Mouse (Mus musculus): Measurements from ENCODE around the gene Cep97.
A peak's percentile ranks its signal among the peaks of the same experiment; 100 is the strongest.
"Not testable (repeated sequence)": the region's sequence is repeated elsewhere in the genome, so short reads cannot be mapped to it uniquely, and the experiment has no call there.

Gene Cep97

GRCm38 (mm10) chr16:55888584-55888960 is 46.1 kb downstream of the Cep97 start:
- DNase-seq = no peak

DNA sequence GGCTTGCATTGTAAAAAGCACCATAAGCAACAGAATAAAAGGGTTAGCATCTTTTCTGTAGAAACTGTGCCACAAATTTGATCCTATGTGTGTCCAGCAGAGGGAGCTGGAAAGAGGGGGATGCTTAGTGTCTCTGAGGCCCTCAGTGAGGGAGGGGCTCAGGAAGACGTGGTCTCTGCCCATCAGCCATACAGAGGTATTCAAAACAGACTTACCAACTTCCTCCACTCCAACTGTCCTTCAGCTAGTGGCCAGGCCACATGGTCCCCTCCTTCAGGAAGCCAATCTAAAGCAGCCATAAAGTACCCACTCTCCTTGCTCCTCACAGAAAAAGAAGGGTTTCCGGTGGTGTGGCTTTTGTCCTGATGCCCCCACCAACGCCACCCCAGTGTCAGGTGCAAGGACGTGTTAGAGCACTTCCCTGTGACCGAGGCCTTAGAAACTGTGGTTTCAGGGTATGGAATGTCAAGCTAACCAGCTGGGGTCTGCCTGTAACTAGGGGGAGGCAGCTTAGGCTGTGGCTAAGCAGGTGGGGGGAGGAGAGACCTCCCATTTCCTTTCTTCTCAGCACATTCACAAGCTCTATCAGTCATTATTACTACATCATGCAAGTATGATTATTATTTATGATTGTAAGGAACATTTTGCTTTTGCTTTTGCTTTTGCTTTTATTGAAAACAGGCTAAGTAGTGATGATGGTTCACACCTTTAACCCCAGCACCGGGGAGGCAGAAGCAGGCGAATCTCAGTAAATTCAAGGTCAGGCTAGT is 46.7 kb downstream of the Cep97 start:
- no peak for DNase-seq

GRCm38 (mm10) chr16:55884246-55884645 is 50.4 kb downstream of the Cep97 start:
- no peak for DNase-seq

DNA sequence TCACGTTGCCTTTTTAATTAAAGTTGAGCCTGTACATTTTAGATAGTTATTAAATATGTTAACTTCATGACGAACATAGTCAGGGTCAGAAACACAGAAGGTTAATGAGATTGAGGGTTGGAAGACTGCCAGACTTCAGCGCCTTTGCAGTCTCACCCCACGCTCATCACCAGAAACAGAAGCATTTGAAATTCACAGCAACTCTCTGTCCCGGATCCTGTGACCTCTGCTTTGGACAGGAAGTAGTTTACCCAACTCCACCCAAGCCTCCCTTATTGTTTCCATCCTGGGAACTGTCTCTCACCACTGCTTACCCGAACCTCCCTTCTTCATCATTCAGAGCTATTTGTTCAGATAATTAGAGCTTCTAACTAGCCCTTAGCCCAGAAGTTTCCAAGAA is 58.6 kb downstream of the Cep97 start:
- no peak for DNase-seq

DNA sequence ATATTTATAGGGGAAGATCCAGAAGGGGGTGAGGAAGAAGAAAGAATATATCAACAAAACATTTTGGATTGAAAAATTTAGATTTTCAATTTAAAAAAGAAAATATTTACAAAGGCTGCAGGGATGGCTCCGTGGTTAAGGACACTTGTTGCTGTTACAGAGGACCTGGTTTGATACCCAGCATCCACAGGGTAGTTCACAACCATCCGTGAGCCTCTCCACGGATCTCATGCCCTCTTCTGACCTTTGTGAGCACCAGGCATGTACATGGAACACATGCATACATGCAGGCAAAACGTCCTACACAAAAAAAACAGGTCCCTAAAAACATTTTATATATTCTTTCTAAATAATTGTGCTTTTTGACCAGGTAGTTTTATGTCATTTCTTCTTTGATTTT is 70.8 kb downstream of the Cep97 start:
- no peak for DNase-seq

GRCm38 (mm10) chr16:55863149-55863815 is 71.4 kb downstream of the Cep97 start:
- peak; percentile 74 for DNase-seq

GRCm38 (mm10) chr16:55861104-55861503 is 73.6 kb downstream of the Cep97 start:
- no peak for DNase-seq

GRCm38 (mm10) chr16:55859421-55859820 is 75.2 kb downstream of the Cep97 start:
- DNase-seq = not testable (repeated sequence)

DNA sequence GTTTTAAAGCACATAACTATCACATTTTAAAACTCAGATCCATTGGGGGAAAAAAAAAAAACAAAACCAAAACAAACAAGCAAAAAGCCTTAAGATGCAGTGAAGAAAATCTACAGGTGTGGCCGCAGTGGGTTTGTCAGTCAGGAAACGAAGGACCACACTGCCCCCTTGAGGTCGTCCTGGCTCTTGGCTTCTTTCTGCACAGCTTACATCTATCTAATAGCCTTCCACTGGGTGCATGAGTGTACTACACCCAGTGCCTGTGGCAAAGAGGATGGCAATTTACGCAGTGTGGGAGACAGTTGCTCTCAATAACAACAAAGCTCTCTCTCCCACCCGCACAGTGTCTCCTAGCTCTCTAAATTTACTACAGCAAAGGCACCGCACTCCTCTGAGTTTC is 76.2 kb downstream of the Cep97 start:
- peak; percentile 77 for DNase-seq

- peak; percentile 73 for DNase-seq
Observed at GRCm38 (mm10) chr16:55852943-55853727, 81.5 kb downstream of the Cep97 start.

DNA sequence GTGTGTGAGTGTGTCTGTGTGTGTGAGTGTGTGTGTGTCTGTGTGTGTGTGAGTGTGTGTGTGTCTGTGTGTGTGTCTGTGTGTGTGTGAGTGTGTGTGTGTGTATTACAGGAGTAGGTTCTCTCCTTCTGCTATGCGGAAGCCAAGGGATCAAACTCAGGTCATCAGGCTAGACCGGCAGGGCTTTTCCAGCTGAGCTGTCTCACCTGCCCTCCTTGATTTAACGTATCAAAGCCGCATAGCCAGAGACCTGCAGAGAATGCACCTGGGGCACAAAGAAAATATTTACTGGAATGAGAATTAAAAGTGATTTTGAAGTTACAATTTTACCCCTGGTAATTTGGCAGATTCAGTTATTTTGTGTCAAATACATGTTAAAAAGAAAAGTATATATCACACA is 82.1 kb downstream of the Cep97 start:
- no peak for DNase-seq

- DNase-seq = no peak
Observed at GRCm38 (mm10) chr16:55850485-55850884, 84.2 kb downstream of the Cep97 start.

All from kidney, adult 18-20 months (tissue).